Mouse (Mus musculus) lung, embryonic 16.5 days (tissue): Measurements from ENCODE around the gene Rpl36. TPM values are rescaled to one million over a fixed set of nuclear protein-coding genes. Genes with fewer than 3 reads are reported as not detected.
A peak's percentile ranks its signal among the peaks of the same experiment; 100 is the strongest.

Experiments
- ATAC-seq: fragments of 200-750 bp; cut with Nextera tagmentation; 2 replicates; pipeline ENCODE4 v1.8.0; 2017; ENCODE audit warnings: low read depth, mild to moderate bottlenecking, moderate library complexity
- H3K27ac ChIP-seq: fragments of 300-500 bp; sonication (generic); 2 replicates; pipeline ENCODE4 v1.5.1; 2014; ENCODE audit warnings: mild to moderate bottlenecking, control low read depth, low read length
- H3K27me3 ChIP-seq: fragments of 300-500 bp; sonication (generic); 2 replicates; pipeline ENCODE4 v1.6.1; 2014; ENCODE audit warnings: low read depth, low read length, mixed read lengths; ENCODE audit not compliant: control insufficient read depth, insufficient read depth
- H3K36me3 ChIP-seq: fragments of 300-500 bp; sonication (generic); 2 replicates; pipeline ENCODE4 v1.6.1; 2014; ENCODE audit warnings: low read length; ENCODE audit not compliant: control insufficient read depth, insufficient read depth
- H3K4me1 ChIP-seq: fragments of 300-500 bp; sonication (generic); replicated peaks from 2 replicates; pipeline ENCODE4 v1.6.1; 2014; ENCODE audit warnings: low read length, mixed read lengths; ENCODE audit not compliant: control insufficient read depth, insufficient read depth
- H3K4me2 ChIP-seq: fragments of 300-500 bp; sonication (generic); 2 replicates; pipeline ENCODE4 v1.6.1; 2014; ENCODE audit warnings: low read depth, low read length, control low read depth
- H3K4me3 ChIP-seq: fragments of 300-500 bp; sonication (generic); 2 replicates; pipeline ENCODE4 v1.5.1; 2014; ENCODE audit warnings: mild to moderate bottlenecking, low read length, control low read depth
- H3K9ac ChIP-seq: fragments of 300-500 bp; sonication (generic); 2 replicates; pipeline ENCODE4 v1.6.1; 2014; ENCODE audit warnings: low read length, control low read depth
- H3K9me3 ChIP-seq: fragments of 300-500 bp; sonication (generic); 2 replicates; pipeline ENCODE4 v1.6.1; 2016; ENCODE audit warnings: low read length; ENCODE audit not compliant: control insufficient read depth
- WGBS: fragments of 180-500 bp; shearing (Covaris S2); extraction: QIAGEN DNeasy Blood & Tissue Kit; methylation state at CpG from one replicate; pipeline ENCODE4 v1.1.7; 2014; 5-methylcytosine and 5-hydroxymethylcytosine counted together
- polyA plus RNA-seq: library from polyadenylated mRNA; unstranded; fragments of >200 nt; fragmentation: Nextera tagmentation; extraction: Ambion mirVana; gene quantifications from 2 replicates; pipeline ENCODE4 v1.2.1, GENCODE M21; 2015

The Rpl36 gene
- 1,731 and 1,766 TPM in 2 replicates for polyA plus RNA-seq

DNA sequence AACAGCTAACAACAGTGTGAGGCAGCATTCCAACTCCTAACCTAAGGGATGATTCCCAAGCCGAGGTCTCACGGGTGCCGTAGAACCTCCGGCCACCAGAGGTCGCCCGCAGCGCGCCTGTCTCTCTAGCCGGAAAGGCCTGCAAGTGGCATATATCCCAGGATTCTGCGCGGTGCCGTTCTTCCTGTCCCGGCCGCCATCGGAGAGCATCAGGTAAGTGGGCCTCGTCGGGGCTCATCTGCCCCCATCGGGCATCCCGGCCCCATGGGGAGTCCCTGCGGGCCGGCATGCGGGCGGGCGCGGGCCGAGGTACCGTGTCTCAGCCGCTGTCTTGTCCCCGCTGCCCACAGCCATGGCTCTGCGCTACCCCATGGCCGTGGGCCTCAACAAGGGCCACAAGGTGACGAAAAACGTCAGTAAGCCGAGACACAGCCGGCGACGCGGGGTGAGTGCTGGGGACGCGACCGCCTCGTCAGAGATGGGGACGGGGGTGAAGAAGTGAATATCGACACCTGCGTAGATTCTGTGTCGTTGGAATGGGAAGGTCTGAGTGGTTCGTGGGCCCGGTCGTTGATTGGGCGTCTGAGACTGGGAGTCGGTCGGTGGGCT, at the start of gene Rpl36:
Rpl36 (plus strand) TSS at position 181 of the 609 bp plus-strand sequence.
- ATAC-seq, result peak; percentile 53
- WGBS, result under 1% methylated on average over 52 of the region's 52 CpGs
- Histone ChIP-seq H3K9me3 (no peaks in the 10 kb centered on the region), H3K27ac (peak within 1 kb of the TSS; percentile 76), H3K9ac (peak within 1 kb of the TSS; percentile 74), H3K36me3 (peaks cover 16% of the 10 kb centered on the region), H3K27me3 (no peaks in the 10 kb centered on the region), H3K4me3 (peak within 1 kb of the TSS; percentile 75), H3K4me2 (peak within 1 kb of the TSS; percentile 96), H3K4me1 (peaks cover 33% of the 10 kb centered on the region)

DNA sequence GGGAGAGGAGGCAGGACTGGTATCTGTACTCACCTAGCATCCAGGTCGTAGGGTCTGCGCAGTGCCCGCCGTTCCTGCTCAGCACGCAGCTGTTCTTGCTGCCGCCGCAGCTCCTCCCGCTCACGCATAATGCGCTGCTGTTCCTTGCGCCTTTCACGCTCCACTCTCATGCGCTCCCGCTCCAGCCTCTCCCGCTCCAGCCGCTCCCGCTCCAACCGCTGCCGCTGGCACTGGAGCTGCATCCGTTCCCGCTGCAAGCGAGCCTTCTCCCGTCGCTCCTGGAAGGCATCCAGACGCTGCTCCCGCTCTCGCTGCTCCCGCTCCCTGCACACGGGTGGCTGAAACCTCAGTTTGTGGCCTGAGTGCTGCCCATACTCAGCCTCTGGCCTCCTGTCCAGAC, 46.9 kb upstream of the Rpl36 start:
- WGBS, result 89% methylated on average over 29 of the region's 29 CpGs
- Histone ChIP-seq H3K36me3 (peaks cover 88% of the 10 kb centered on the region), H3K27ac (no peak overlapping the region), H3K4me3 (no peak overlapping the region), H3K27me3 (no peaks in the 10 kb centered on the region), H3K9me3 (no peaks in the 10 kb centered on the region), H3K4me2 (no peak overlapping the region), H3K9ac (no peak overlapping the region), H3K4me1 (no peaks in the 10 kb centered on the region)
- no peak for ATAC-seq

DNA sequence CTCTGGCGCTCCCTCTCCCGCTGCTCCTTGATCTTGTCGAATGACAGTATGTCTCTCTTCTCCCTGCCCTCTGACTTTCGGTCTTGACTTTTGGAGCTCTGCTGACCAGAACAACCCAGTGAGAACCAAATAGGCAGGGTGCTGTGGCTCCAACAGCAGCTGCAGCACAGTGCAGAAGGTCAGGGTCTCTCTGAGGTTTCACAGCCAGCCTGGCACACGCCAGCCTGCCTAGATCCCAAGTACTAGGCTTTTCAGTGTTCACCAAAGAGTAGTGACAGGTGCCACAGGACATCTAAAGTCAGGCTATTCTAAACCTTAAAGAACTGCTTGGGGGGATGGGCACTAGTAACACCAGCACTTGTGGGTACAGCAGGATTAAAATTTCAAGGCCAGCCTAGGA, 46.3 kb upstream of the Rpl36 start:
- H3K9ac ChIP-seq, result no peak overlapping the region
- no peaks in the 10 kb centered on the region for H3K27me3 ChIP-seq
- no peak overlapping the region for H3K4me2 ChIP-seq
- H3K36me3 ChIP-seq, result peaks cover 88% of the 10 kb centered on the region
- no peak overlapping the region for H3K27ac ChIP-seq
- WGBS, result 88% methylated on average over 5 of the region's 5 CpGs
- no peak for ATAC-seq
- no peak overlapping the region for H3K4me3 ChIP-seq
- H3K9me3 ChIP-seq, result no peaks in the 10 kb centered on the region
- H3K4me1 ChIP-seq, result no peaks in the 10 kb centered on the region

DNA sequence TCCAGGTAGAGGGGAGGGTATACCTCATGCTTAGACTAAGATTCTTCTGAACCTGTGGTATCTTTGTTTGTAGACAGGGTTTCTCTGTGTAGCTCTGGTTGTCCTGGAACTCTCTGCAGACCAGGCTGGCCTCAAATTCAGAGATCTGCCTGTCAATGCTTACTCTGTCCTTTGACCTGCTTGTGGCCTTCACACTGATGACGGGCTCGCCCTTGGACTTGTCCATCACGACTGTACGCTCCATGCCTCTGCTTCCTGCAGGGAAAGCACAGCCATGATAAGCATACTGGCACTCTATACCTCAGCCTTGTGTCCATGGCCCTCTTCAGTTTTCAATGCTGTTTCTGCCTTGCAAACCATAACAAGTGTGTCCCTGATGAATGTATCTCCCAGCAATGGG, 45.8 kb upstream of the Rpl36 start:
- no peaks in the 10 kb centered on the region for H3K4me1 ChIP-seq
- ATAC-seq, result no peak
- no peak overlapping the region for H3K4me2 ChIP-seq
- H3K36me3 ChIP-seq, result peaks cover 84% of the 10 kb centered on the region
- no peak overlapping the region for H3K27ac ChIP-seq
- 83% methylated on average over 4 of the region's 4 CpGs for WGBS
- no peak overlapping the region for H3K9ac ChIP-seq
- no peaks in the 10 kb centered on the region for H3K27me3 ChIP-seq
- H3K9me3 ChIP-seq, result no peaks in the 10 kb centered on the region
- H3K4me3 ChIP-seq, result no peak overlapping the region

DNA sequence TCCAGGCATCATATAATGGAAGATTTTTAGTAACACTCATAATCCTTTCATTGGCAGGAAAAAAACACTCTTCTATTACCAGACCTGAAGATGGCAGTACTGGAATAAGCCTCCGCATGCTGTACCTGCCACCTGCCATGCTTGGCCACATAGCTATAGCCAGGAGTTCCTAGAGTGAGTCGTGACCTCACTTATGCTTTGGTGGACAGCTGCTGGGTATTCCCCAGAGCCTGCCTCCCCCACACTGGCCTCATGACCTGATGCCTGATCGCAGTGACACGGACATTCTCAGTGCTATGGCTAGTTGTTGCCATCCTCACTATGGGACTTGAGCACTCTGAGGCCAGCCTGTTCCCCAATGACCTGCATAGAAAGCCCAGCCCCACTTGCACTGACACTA, 42.9 kb upstream of the Rpl36 start:
- ATAC-seq, result no peak
- peaks cover 80% of the 10 kb centered on the region for H3K36me3 ChIP-seq
- H3K4me1 ChIP-seq, result no peaks in the 10 kb centered on the region
- no peak overlapping the region for H3K4me3 ChIP-seq
- no peak overlapping the region for H3K9ac ChIP-seq
- no peak overlapping the region for H3K4me2 ChIP-seq
- 90% methylated on average over 4 of the region's 4 CpGs for WGBS
- no peaks in the 10 kb centered on the region for H3K27me3 ChIP-seq
- H3K9me3 ChIP-seq, result no peaks in the 10 kb centered on the region
- H3K27ac ChIP-seq, result no peak overlapping the region

DNA sequence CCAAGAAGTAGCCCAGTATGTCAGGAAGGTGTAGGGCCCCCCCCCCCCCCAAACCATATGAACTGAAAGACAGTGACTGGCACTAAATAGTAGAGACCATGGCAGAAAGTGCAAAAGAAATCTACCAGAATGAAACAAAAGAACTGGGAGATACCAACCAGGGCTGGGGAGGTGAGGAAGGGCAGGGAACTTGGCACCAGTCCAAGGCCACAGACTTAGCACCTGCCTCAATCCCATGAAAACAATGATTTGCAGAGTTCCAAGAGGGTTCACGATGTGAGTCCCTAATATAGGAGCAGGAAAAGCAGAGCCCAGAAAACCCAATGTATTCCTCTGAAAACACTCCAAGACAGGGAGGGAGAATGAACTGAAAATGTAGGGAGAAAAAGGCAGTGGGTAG, 41.1 kb upstream of the Rpl36 start:
- ATAC-seq, result no peak
- 32% methylated on average over 1 of the region's 1 CpGs for WGBS

DNA sequence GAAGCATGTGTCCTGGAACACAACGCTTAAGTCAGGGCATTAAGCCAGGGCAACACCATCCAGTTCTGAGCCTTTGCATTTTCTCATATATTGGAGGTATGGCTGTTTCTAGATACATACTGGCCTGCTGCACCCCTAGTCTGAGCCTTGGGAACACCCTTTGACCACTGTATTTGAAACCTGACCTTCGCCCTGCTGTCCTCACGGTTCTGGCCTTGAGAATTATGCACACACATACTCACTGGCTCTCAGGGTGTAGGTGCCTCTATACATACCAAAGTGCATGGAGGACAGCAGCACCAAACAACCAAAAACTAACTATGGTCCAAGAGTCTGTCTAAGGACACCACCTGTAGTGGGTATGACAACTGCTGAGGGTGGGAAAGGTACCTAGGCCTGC, 40.3 kb upstream of the Rpl36 start:
- H3K4me1 ChIP-seq, result no peaks in the 10 kb centered on the region
- no peak overlapping the region for H3K9ac ChIP-seq
- no peaks in the 10 kb centered on the region for H3K27me3 ChIP-seq
- no peak overlapping the region for H3K27ac ChIP-seq
- H3K4me3 ChIP-seq, result no peak overlapping the region
- 92% methylated on average over 3 of the region's 3 CpGs for WGBS
- no peaks in the 10 kb centered on the region for H3K9me3 ChIP-seq
- H3K36me3 ChIP-seq, result peaks cover 70% of the 10 kb centered on the region
- ATAC-seq, result no peak; the same call in 1 of the 2 replicates
- H3K4me2 ChIP-seq, result no peak overlapping the region

More for the DNA sequence above, 41.1 kb upstream of the Rpl36 start:
- H3K9ac ChIP-seq, result no peak overlapping the region
- no peaks in the 10 kb centered on the region for H3K9me3 ChIP-seq
- H3K4me1 ChIP-seq, result no peaks in the 10 kb centered on the region
- peaks cover 70% of the 10 kb centered on the region for H3K36me3 ChIP-seq
- no peak overlapping the region for H3K4me3 ChIP-seq
- H3K27ac ChIP-seq, result no peak overlapping the region
- no peaks in the 10 kb centered on the region for H3K27me3 ChIP-seq
- no peak overlapping the region for H3K4me2 ChIP-seq

DNA sequence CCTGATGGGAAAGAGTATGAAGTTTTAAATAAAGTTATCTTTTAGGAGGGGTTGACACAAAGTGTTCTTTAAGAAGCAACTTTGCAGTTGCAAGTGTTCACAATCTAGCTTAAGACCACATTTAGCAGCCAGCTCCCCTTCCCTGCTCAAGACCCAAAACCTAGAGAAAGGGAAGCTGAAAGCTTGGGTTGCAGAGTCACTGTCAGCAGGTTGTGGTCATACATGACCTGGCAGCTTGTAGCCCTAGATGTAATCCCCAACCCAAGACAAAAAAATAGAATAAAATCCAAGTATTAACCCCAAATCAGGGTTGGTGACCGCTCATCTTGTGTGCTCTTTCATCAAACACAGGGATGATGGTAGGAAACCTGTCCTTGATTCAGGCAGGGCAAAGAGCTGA, 30.1 kb upstream of the Rpl36 start:
- Histone ChIP-seq H3K27me3 (no peaks in the 10 kb centered on the region), H3K27ac (no peak overlapping the region), H3K9ac (peak overlapping the region; percentile 96), H3K4me3 (peak overlapping the region; percentile 98), H3K4me2 (peak overlapping the region; percentile 71), H3K9me3 (no peaks in the 10 kb centered on the region), H3K4me1 (peaks cover 30% of the 10 kb centered on the region), H3K36me3 (peaks cover 38% of the 10 kb centered on the region)
- ATAC-seq, result no peak
- 70% methylated on average over 1 of the region's 1 CpGs for whole genome bisulfite sequencing

DNA sequence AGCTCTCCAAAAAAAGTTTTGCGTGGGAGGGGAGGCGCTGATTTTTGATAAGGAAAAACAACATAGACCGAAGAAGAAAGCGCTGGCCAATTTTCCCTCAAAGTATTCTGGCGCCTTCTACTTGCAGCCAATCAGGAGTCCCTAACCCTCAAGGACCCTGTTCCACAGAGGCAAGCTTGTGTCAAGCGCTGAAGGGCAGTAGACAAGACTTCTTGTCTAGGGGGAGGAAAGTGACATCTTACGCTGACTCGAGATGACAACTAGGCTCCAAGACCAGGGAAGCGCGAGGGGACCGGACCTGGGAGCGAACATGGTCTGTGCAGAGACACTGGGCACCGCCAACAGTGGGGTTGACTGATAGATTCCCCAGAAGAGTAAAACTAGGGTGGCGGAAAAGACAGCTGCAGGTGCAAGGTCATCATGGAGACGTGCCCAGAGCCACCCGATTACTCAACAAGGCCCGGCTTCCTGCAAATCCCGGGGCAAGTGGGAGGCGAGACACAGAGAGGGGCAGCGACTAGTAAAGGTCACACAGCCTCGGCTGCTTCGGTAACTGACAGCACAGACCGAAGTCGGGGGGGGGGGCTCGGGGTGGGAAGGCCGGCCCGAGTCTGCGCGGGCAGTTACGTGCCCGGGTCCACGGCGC, 29.5 kb upstream of the Rpl36 start:
- peaks cover 37% of the 10 kb centered on the region for H3K36me3 ChIP-seq
- peak overlapping the region; percentile 97 for H3K27ac ChIP-seq
- H3K9ac ChIP-seq, result peak overlapping the region; percentile 96
- H3K4me3 ChIP-seq, result peak overlapping the region; percentile 98
- no peak for ATAC-seq
- peaks cover 30% of the 10 kb centered on the region for H3K4me1 ChIP-seq
- H3K4me2 ChIP-seq, result peak overlapping the region; percentile 71
- 1% methylated on average over 33 of the region's 33 CpGs for WGBS
- no peaks in the 10 kb centered on the region for H3K27me3 ChIP-seq
- no peaks in the 10 kb centered on the region for H3K9me3 ChIP-seq
